7 mouse cellular contexts compared by ENCODE assay signal in genomic region chr11:113865627-113866026, GRCm38 (mm10).
DNase-seq lines count a peak whose midpoint lies in the region; ATAC-seq lines count a peak whose summit lies in the region.

No protein-coding gene starts in this region.

- H3K9me3 ChIP-seq in limb, embryonic 11.5 days (ENCODE audit: control insufficient read depth, low read length), result no peaks in the 10 kb centered on the region
- no peaks in the 10 kb centered on the region for H3K9me3 ChIP-seq in midbrain, embryonic 16.5 days (replicated peaks; ENCODE audit: control insufficient read depth, low read length, poor library complexity, severe bottlenecking)

- ATAC-seq in limb, embryonic 11.5 days (ENCODE audit: insufficient number of reproducible peaks, low FRiP score, low TSS enrichment, low read depth), result no peak; the same call in 1 of the 2 replicates
- peak; percentile 82 for ATAC-seq in midbrain, embryonic 16.5 days

- peak; percentile 82 for DNase-seq in adrenal gland, adult 8-10 months
- peak; percentile 93 for DNase-seq in embryo, embryonic 11 days
- peak; percentile 73 for DNase-seq in gastrocnemius, postnatal 25 days
- peak; percentile 81 for DNase-seq in kidney, adult 18-20 months
- peak; percentile 94 for DNase-seq in limb, embryonic 11.5 days (ENCODE audit: low spot score)
- DNase-seq in spleen, postnatal 10 days (ENCODE audit: low spot score in 2 of 2), result peak; percentile 55 to 86

- no peak overlapping the region for H3K4me2 ChIP-seq in limb, embryonic 11.5 days (ENCODE audit: low read depth, severe bottlenecking)
- no peak overlapping the region for H3K4me2 ChIP-seq in midbrain, embryonic 16.5 days (ENCODE audit: low read length)

- H3K27ac ChIP-seq in limb, embryonic 11.5 days (replicated peaks; ENCODE audit: low read depth, low read length), result no peak overlapping the region
- no peak overlapping the region for H3K27ac ChIP-seq in midbrain, embryonic 16.5 days (ENCODE audit: low read length)

- no peaks in the 10 kb centered on the region for H3K27me3 ChIP-seq in limb, embryonic 11.5 days (ENCODE audit: control insufficient read depth, insufficient read depth, low read length)
- no peaks in the 10 kb centered on the region for H3K27me3 ChIP-seq in midbrain, embryonic 16.5 days (ENCODE audit: control insufficient read depth, insufficient read depth, low read depth, low read length)

- H3K36me3 ChIP-seq in limb, embryonic 11.5 days (ENCODE audit: control insufficient read depth, insufficient read depth, low read length), result no peaks in the 10 kb centered on the region
- H3K36me3 ChIP-seq in midbrain, embryonic 16.5 days (ENCODE audit: control insufficient read depth, insufficient read depth, low read length), result no peaks in the 10 kb centered on the region

- no peak overlapping the region for H3K9ac ChIP-seq in limb, embryonic 11.5 days (ENCODE audit: low read length)
- H3K9ac ChIP-seq in midbrain, embryonic 16.5 days (ENCODE audit: low read depth, low read length), result no peak overlapping the region

- WGBS in limb, embryonic 11.5 days, result 38% methylated on average over 8 of the region's 8 CpGs
- 28% methylated on average over 8 of the region's 8 CpGs for WGBS in midbrain, embryonic 16.5 days

- no peak overlapping the region for H3K4me3 ChIP-seq in limb, embryonic 11.5 days (ENCODE audit: low read depth, low read length)
- no peak overlapping the region for H3K4me3 ChIP-seq in midbrain, embryonic 16.5 days (ENCODE audit: low read depth, low read length)

- no peaks in the 10 kb centered on the region for H3K4me1 ChIP-seq in limb, embryonic 11.5 days (ENCODE audit: control insufficient read depth, insufficient read depth, low read length)
- H3K4me1 ChIP-seq in midbrain, embryonic 16.5 days (ENCODE audit: control insufficient read depth, insufficient read depth, low read length), result no peaks in the 10 kb centered on the region
